Mouse (Mus musculus) midbrain, embryonic 14.5 days (tissue): ENCODE measurements around the gene Eno2. TPM values are rescaled to one million over a fixed set of nuclear protein-coding genes. Genes with fewer than 3 reads are reported as not detected.

ENCODE experiments used
- ATAC-seq: fragments of 200-750 bp; cut with Nextera tagmentation; 2 replicates; pipeline ENCODE4 v1.8.0; 2017; ENCODE audit warnings: moderate number of reproducible peaks, moderate library complexity; ENCODE audit not compliant: low FRiP score, low TSS enrichment
- DNase-seq: peaks from one replicate; pipeline ENCODE4 v3.0.0-alpha.2; 2015
- H3K27ac ChIP-seq: fragments of 300-500 bp; sonication (generic); replicated peaks from 2 replicates; pipeline ENCODE4 v1.5.1; 2014; ENCODE audit warnings: mild to moderate bottlenecking, low read depth, low read length, moderate library complexity
- H3K27me3 ChIP-seq: fragments of 300-500 bp; sonication (generic); 2 replicates; pipeline ENCODE4 v1.6.1; 2014; ENCODE audit warnings: low read length, control low read depth, mixed read lengths; ENCODE audit not compliant: control insufficient read depth, insufficient read depth
- H3K36me3 ChIP-seq: fragments of 300-500 bp; sonication (generic); 2 replicates; pipeline ENCODE4 v1.6.1; 2014; ENCODE audit warnings: low read length, control low read depth; ENCODE audit not compliant: control insufficient read depth, insufficient read depth
- H3K4me1 ChIP-seq: fragments of 300-500 bp; sonication (generic); 2 replicates; pipeline ENCODE4 v1.6.1; 2014; ENCODE audit warnings: mild to moderate bottlenecking, antibody characterized with exemption, low read length, control low read depth; ENCODE audit not compliant: control insufficient read depth, insufficient read depth
- H3K4me2 ChIP-seq: fragments of 300-500 bp; sonication (generic); 2 replicates; pipeline ENCODE4 v1.6.1; 2014; ENCODE audit warnings: mild to moderate bottlenecking, low read length, moderate library complexity
- H3K4me3 ChIP-seq: fragments of 300-500 bp; sonication (generic); replicated peaks from 2 replicates; pipeline ENCODE4 v1.5.1; 2014; ENCODE audit warnings: low read depth, low read length
- H3K9ac ChIP-seq: fragments of 300-500 bp; sonication (generic); replicated peaks from 2 replicates; pipeline ENCODE4 v1.6.1; 2014; ENCODE audit warnings: mild to moderate bottlenecking, low read length, moderate library complexity
- H3K9me3 ChIP-seq: fragments of 300-500 bp; sonication (generic); 2 replicates; pipeline ENCODE4 v1.6.1; 2016; ENCODE audit warnings: low read length, control low read depth, mixed read lengths; ENCODE audit not compliant: control insufficient read depth
- WGBS: fragments of 180-500 bp; shearing (Covaris S2); extraction: QIAGEN DNeasy Blood & Tissue Kit; methylation state at CpG from one replicate; pipeline ENCODE4 v1.1.7; 2014; 5-methylcytosine and 5-hydroxymethylcytosine counted together
- microRNA counts: library from miRNA; unstranded; fragments of <30 nt; microRNA quantifications from one replicate; lab custom pipeline; 2016
- microRNA-seq: library from miRNA; unstranded; fragments of <30 nt; microRNA quantifications from one replicate; pipeline ENCODE4, GENCODE M21; 2016
- polyA plus RNA-seq: library from polyadenylated mRNA; unstranded; fragments of >200 nt; fragmentation: Nextera tagmentation; extraction: Ambion mirVana; gene quantifications from 2 replicates; pipeline ENCODE4 v1.2.1, GENCODE M21; 2014

Gene Eno2
- polyA plus RNA-seq, 1 experiment from 2014 or later = 64.3 TPM

- Histone ChIP-seq H3K4me3 (no peak overlapping the region), H3K27ac (no peak overlapping the region), H3K27me3 (no peaks in the 10 kb centered on the region), H3K9ac (no peak overlapping the region; the same call in 1 of the 2 replicates), H3K4me1 (no peaks in the 10 kb centered on the region), H3K9me3 (no peaks in the 10 kb centered on the region), H3K36me3 (peaks cover 33% of the 10 kb centered on the region), H3K4me2 (no peak overlapping the region)
- no peak for ATAC-seq
- 80% methylated on average over 7 of the region's 7 CpGs for WGBS
- no peak for DNase-seq
These were observed 50.0 kb downstream of the Eno2 start for GRCm38 (mm10) chr6:124719354-124719978.

- Histone ChIP-seq H3K4me2 (no peak overlapping the region), H3K4me3 (no peak overlapping the region), H3K9ac (no peak overlapping the region), H3K9me3 (no peaks in the 10 kb centered on the region), H3K27ac (no peak overlapping the region), H3K4me1 (peaks cover under 1% of the 10 kb centered on the region; the same call in 1 of the 2 replicates), H3K36me3 (peaks cover 41% of the 10 kb centered on the region), H3K27me3 (no peaks in the 10 kb centered on the region)
- DNase-seq (no peak), ATAC-seq (no peak)
- 60% methylated on average over 16 of the region's 16 CpGs for WGBS
These were observed 50.8 kb downstream of the Eno2 start for GRCm38 (mm10) chr6:124718703-124719102.

DNA sequence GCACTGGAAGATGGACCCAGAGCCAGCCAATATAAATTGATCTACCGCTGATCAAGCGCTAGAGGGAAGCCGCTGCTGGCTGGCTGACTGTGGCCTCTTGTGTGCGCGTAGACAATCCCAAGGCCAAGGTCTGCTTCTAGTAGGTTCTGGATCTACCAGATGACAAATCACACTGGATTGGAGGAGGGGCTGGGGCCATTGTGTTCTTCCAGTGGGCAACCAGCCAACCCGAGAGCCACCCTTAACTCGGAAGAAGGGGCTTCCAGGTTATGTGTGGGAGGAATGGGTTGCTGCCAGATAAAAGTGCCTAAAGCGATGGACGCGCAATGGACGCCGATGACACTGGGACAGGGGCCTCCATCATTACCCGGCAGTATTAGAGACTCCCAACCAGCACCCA is 51.5 kb downstream of the Eno2 start:
- Histone ChIP-seq H3K4me1 (peaks cover 8% of the 10 kb centered on the region), H3K9ac (no peak overlapping the region), H3K36me3 (peaks cover 42% of the 10 kb centered on the region), H3K27me3 (no peaks in the 10 kb centered on the region), H3K4me3 (no peak overlapping the region), H3K27ac (no peak overlapping the region), H3K4me2 (no peak overlapping the region), H3K9me3 (no peaks in the 10 kb centered on the region)
- no peak for DNase-seq
- ATAC-seq = no peak
- 89% methylated on average over 13 of the region's 13 CpGs for WGBS

GRCm38 (mm10) chr6:124716864-124717490 is 52.5 kb downstream of the Eno2 start:
- Histone ChIP-seq H3K4me3 (no peak overlapping the region), H3K4me2 (no peak overlapping the region), H3K9me3 (no peaks in the 10 kb centered on the region), H3K36me3 (peaks cover 42% of the 10 kb centered on the region), H3K27ac (no peak overlapping the region), H3K9ac (no peak overlapping the region), H3K27me3 (no peaks in the 10 kb centered on the region), H3K4me1 (peaks cover 10% of the 10 kb centered on the region)
- ATAC-seq (no peak), DNase-seq (peak; percentile 81)
- 62% methylated on average over 20 of the region's 20 CpGs for WGBS

- ATAC-seq (no peak), DNase-seq (no peak)
- Histone ChIP-seq H3K27ac (no peak overlapping the region), H3K9me3 (no peaks in the 10 kb centered on the region), H3K36me3 (peaks cover 49% of the 10 kb centered on the region), H3K9ac (peak overlapping the region; percentile 90), H3K4me1 (peaks cover 28% of the 10 kb centered on the region), H3K4me2 (peak overlapping the region; percentile 66), H3K4me3 (peak overlapping the region; percentile 94), H3K27me3 (no peaks in the 10 kb centered on the region)
- 23% methylated on average over 11 of the region's 11 CpGs for WGBS
These were observed 56.6 kb downstream of the Eno2 start for GRCm38 (mm10) chr6:124712918-124713317.

DNA sequence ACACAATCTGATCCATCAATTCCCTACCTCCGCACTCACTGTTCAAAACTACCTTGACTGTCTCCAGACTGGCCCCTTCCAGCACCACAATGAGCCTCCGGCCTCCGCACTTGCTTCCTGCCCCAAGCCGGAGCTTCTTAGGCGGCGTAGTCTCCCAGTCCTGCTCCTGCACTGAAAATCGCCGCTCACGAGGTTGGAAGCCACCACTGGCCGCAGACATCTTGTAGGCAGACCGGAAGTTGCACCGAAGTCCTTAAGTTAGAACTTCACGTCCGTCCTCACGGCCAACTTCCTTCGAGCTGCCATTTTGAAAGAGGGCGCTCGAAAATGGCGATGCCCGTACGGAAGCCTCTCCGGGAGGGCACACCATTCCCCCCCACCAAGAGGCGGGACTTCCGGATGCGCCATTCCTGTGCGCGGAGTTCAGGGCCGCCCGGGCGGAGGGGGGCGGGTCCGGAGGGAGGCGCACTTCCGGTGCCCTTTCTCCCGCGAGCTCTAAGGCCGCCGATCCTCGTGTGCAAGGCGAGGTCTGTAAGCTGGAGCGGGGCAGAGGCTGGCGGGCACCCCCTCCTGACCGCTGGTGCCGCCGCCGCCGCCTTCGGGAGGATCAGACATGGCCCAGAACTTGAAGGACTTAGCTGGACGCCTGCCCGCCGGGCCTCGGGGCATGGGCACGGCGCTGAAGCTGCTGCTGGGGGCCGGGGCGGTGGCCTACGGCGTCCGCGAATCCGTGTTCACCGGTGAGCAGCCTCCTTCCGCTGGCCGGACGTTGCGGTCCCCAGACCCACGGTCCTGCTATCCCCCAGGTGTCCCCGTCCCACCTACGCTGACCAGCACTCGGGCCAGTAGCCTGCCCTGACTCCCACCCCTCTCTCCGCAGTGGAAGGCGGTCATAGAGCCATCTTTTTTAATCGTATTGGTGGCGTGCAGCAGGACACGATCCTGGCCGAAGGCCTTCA is 57.4 kb downstream of the Eno2 start, which contains the start of the genes Emg1 and Phb2:
Gene Emg1 (minus strand): TSS at position 355 of the 959 bp plus-strand sequence.
Gene Phb2 (plus strand): TSS at position 513 of the 959 bp plus-strand sequence.
- peaks cover 45% of the 10 kb centered on the region for H3K36me3 ChIP-seq
- no peaks in the 10 kb centered on the region for H3K27me3 ChIP-seq
- WGBS = under 1% methylated on average over 74 of the region's 76 CpGs
- peak; percentile 99 for DNase-seq
- no peaks in the 10 kb centered on the region for H3K9me3 ChIP-seq
- H3K4me1 ChIP-seq = peaks cover 28% of the 10 kb centered on the region
- peak within 1 kb of the TSS; percentile 90 for H3K9ac ChIP-seq
- ATAC-seq = peak; percentile 98
- peak within 1 kb of the TSS; percentile 94 for H3K4me3 ChIP-seq
- H3K4me2 ChIP-seq = peak within 1 kb of the TSS; percentile 66
- H3K27ac ChIP-seq = peak within 1 kb of the TSS; percentile 81

MicroRNAs encoded within 50 kb of the gene (microRNA counts, 519-probe panel; counts per million panel counts)
- microRNA mmu-miR-141 (lab: Ali Mortazavi, UCI) (not detected), microRNA mmu-miR-200c (lab: Ali Mortazavi, UCI) (not detected)

Small RNAs within 50 kb of the gene (microRNA-seq; reads per million reads assigned to microRNA genes)
- gene Mir141 (2.1 reads per million, percentile 12 among the genes with 10 or more reads in this experiment), gene Mir200c (14.8 reads per million, percentile 37 among the genes with 10 or more reads in this experiment)

Other genes starting within 250 kb of the Eno2 start
- 0.27 and 0.28 TPM in 2 replicates for gene C1s1, start 227.3 kb downstream of the Eno2 start, polyA plus RNA-seq
- not detected in 2 replicates for gene C1rb, start 199.4 kb downstream of the Eno2 start, polyA plus RNA-seq
- 0.08 TPM in 2 replicates for gene C1s2, start 133.6 kb downstream of the Eno2 start, polyA plus RNA-seq
- gene Lpcat3, start 106.6 kb downstream of the Eno2 start, polyA plus RNA-seq = 31.9 and 34.6 TPM in 2 replicates
- 111 and 120 TPM in 2 replicates for gene Emg1, start 57.5 kb downstream of the Eno2 start, polyA plus RNA-seq
- 249 and 250 TPM in 2 replicates for gene Phb2, start 57.3 kb downstream of the Eno2 start, polyA plus RNA-seq
- 2.1 and 5.6 TPM in 2 replicates for gene Ptpn6, start 31.0 kb downstream of the Eno2 start, polyA plus RNA-seq
- 689 and 844 TPM in 2 replicates for gene Grcc10, start 28.3 kb downstream of the Eno2 start, polyA plus RNA-seq
- gene Gm45234, start 13.7 kb downstream of the Eno2 start, polyA plus RNA-seq = not detected in 2 replicates
- 24.4 and 32.3 TPM in 2 replicates for gene Atn1, start 13.1 kb downstream of the Eno2 start, polyA plus RNA-seq
- gene Lrrc23, start 10.1 kb upstream of the Eno2 start, polyA plus RNA-seq = 1.4 and 3.2 TPM in 2 replicates
- 5.9 and 6.3 TPM in 2 replicates for gene Spsb2, start 39.0 kb upstream of the Eno2 start, polyA plus RNA-seq
- 343 and 349 TPM in 2 replicates for gene Tpi1, start 44.6 kb upstream of the Eno2 start, polyA plus RNA-seq
- 184 and 191 TPM in 2 replicates for gene Usp5, start 59.8 kb upstream of the Eno2 start, polyA plus RNA-seq
- gene Cdca3, start 59.9 kb upstream of the Eno2 start, polyA plus RNA-seq = 25.0 and 43.7 TPM in 2 replicates
- 1.7 and 4.5 TPM in 2 replicates for gene Gnb3, start 70.6 kb upstream of the Eno2 start, polyA plus RNA-seq
- gene P3h3, start 88.1 kb upstream of the Eno2 start, polyA plus RNA-seq = 13.9 and 15.7 TPM in 2 replicates
- 14.7 and 34.9 TPM in 2 replicates for gene Gpr162, start 94.3 kb upstream of the Eno2 start, polyA plus RNA-seq
- gene Cd4, start 118.5 kb upstream of the Eno2 start, polyA plus RNA-seq = 0.11 and 0.27 TPM in 2 replicates
- gene Lag3, start 142.0 kb upstream of the Eno2 start, polyA plus RNA-seq = 3.3 and 3.5 TPM in 2 replicates
- 749 and 823 TPM in 2 replicates for gene Ptms, start 150.4 kb upstream of the Eno2 start, polyA plus RNA-seq
- gene Mlf2, start 161.7 kb upstream of the Eno2 start, polyA plus RNA-seq = 535 and 570 TPM in 2 replicates
- gene Cops7a, start 195.9 kb upstream of the Eno2 start, polyA plus RNA-seq = 85.6 and 85.9 TPM in 2 replicates
- 43.2 and 57.1 TPM in 2 replicates for gene Pianp, start 227.0 kb upstream of the Eno2 start, polyA plus RNA-seq
- 13.7 and 16.2 TPM in 2 replicates for gene Zfp384, start 239.5 kb upstream of the Eno2 start, polyA plus RNA-seq